Mouse (Mus musculus) bone marrow macrophage, adult 2 months (primary cell): ENCODE measurements around the gene Serpinh1. TPM values are rescaled to one million over a fixed set of nuclear protein-coding genes. Genes with fewer than 3 reads are reported as not detected.

ENCODE experiments used
- H3K27ac ChIP-seq: 2 replicates; pipeline ENCODE4 v1.5.1; 2012; ENCODE audit warnings: low read depth, low read length; ENCODE audit not compliant: insufficient read depth
- H3K4me1 ChIP-seq: 2 replicates; pipeline ENCODE4 v1.6.1; 2012; ENCODE audit warnings: low read length; ENCODE audit not compliant: control insufficient read depth, insufficient read depth
- H3K4me3 ChIP-seq: 2 replicates; pipeline ENCODE4 v1.5.1; 2012; ENCODE audit warnings: mild to moderate bottlenecking, low read length, moderate library complexity; ENCODE audit not compliant: insufficient read depth
- CTCF ChIP-seq: IDR thresholded peaks from 2 replicates; pipeline ENCODE4 v1.5.1; 2012; ENCODE audit warnings: low read depth, mild to moderate bottlenecking, low read length, moderate library complexity
- POLR2A ChIP-seq: IDR thresholded peaks from 2 replicates; pipeline ENCODE4 v1.6.1; 2012; ENCODE audit warnings: mild to moderate bottlenecking, low read depth, low read length, borderline replicate concordance
- polyA plus RNA-seq: library from polyadenylated mRNA; stranded (reverse); fragments of >200 nt; gene quantifications from 2 replicates; pipeline ENCODE4 v1.2.4, GENCODE M21; 2012; ENCODE audit not compliant: missing spikeins, insufficient read depth, insufficient read length

Serpinh1 gene
- polyA plus RNA-seq, 1 experiment = 7.2 TPM

- H3K4me1 ChIP-seq = no peaks in the 10 kb centered on the region
- H3K4me3 ChIP-seq = no peak overlapping the region
- TF ChIP-seq CTCF (no peak), POLR2A (no peak)
- no peak overlapping the region for H3K27ac ChIP-seq
Measured at GRCm38 (mm10) chr7:99330012-99330411, 23.0 kb downstream of the Serpinh1 start.

- no peak overlapping the region for H3K4me3 ChIP-seq
- no peak overlapping the region for H3K27ac ChIP-seq
- TF ChIP-seq CTCF = no peak
- TF ChIP-seq POLR2A = no peak
- no peaks in the 10 kb centered on the region for H3K4me1 ChIP-seq
Measured at GRCm38 (mm10) chr7:99328847-99329246, 24.2 kb downstream of the Serpinh1 start.

GRCm38 (mm10) chr7:99326128-99326527, 26.9 kb downstream of the Serpinh1 start:
- TF ChIP-seq CTCF = no peak
- TF ChIP-seq POLR2A = no peak
- Histone ChIP-seq H3K27ac (no peak overlapping the region), H3K4me3 (no peak overlapping the region), H3K4me1 (no peaks in the 10 kb centered on the region)

GRCm38 (mm10) chr7:99324810-99325209, 28.2 kb downstream of the Serpinh1 start:
- H3K4me1 ChIP-seq = no peaks in the 10 kb centered on the region
- TF ChIP-seq POLR2A (no peak), CTCF (no peak)
- no peak overlapping the region for H3K27ac ChIP-seq
- H3K4me3 ChIP-seq = no peak overlapping the region

- TF ChIP-seq CTCF (no peak), POLR2A (no peak)
- H3K4me1 ChIP-seq = no peaks in the 10 kb centered on the region
- no peak overlapping the region for H3K4me3 ChIP-seq
- no peak overlapping the region for H3K27ac ChIP-seq
Measured at GRCm38 (mm10) chr7:99323321-99323700, 29.7 kb downstream of the Serpinh1 start.

GRCm38 (mm10) chr7:99322691-99323320, 30.2 kb downstream of the Serpinh1 start:
- Histone ChIP-seq H3K4me1 (no peaks in the 10 kb centered on the region), H3K4me3 (no peak overlapping the region), H3K27ac (no peak overlapping the region)
- no peak for TF ChIP-seq POLR2A
- TF ChIP-seq CTCF = no peak

GRCm38 (mm10) chr7:99320524-99320923, 32.5 kb downstream of the Serpinh1 start:
- TF ChIP-seq CTCF (no peak), POLR2A (no peak)
- Histone ChIP-seq H3K27ac (no peak overlapping the region), H3K4me3 (no peak overlapping the region), H3K4me1 (no peaks in the 10 kb centered on the region)

- Histone ChIP-seq H3K4me1 (peaks cover 9% of the 10 kb centered on the region), H3K4me3 (no peak overlapping the region), H3K27ac (no peak overlapping the region)
- TF ChIP-seq CTCF = no peak
- no peak for TF ChIP-seq POLR2A
Measured at GRCm38 (mm10) chr7:99317475-99317874, 35.6 kb downstream of the Serpinh1 start.

GRCm38 (mm10) chr7:99316207-99316606, 36.8 kb downstream of the Serpinh1 start:
- TF ChIP-seq CTCF = no peak
- no peak for TF ChIP-seq POLR2A

GRCm38 (mm10) chr7:99314565-99314964, 38.5 kb downstream of the Serpinh1 start:
- no peak overlapping the region for H3K27ac ChIP-seq
- TF ChIP-seq POLR2A (no peak), CTCF (no peak)
- H3K4me1 ChIP-seq = peaks cover 9% of the 10 kb centered on the region
- no peak overlapping the region for H3K4me3 ChIP-seq

More at GRCm38 (mm10) chr7:99316207-99316606, 36.8 kb downstream of the Serpinh1 start:
- Histone ChIP-seq H3K4me3 (no peak overlapping the region), H3K4me1 (peaks cover 9% of the 10 kb centered on the region), H3K27ac (no peak overlapping the region)
